Mouse (Mus musculus): ENCODE measurements around the gene Cdc34b. TPM values are rescaled to one million over a fixed set of nuclear protein-coding genes. Genes with fewer than 3 reads are reported as not detected.

Gene Cdc34b
- polyA plus RNA-seq, 1 experiment from 2014 or later: not detected

GRCm38 (mm10) chr11:94759916-94760315 is 18.3 kb downstream of the Cdc34b start:
- Histone ChIP-seq H3K27me3 (no peaks in the 10 kb centered on the region), H3K9me3 (no peaks in the 10 kb centered on the region), H3K9ac (replicated peaks) (no peak overlapping the region), H3K36me3 (no peaks in the 10 kb centered on the region), H3K27ac (replicated peaks) (no peak overlapping the region), H3K4me1 (no peaks in the 10 kb centered on the region), H3K4me2 (replicated peaks) (no peak overlapping the region), H3K4me3 (no peak overlapping the region)
- 86% methylated on average over 6 of the region's 6 CpGs for WGBS
- ATAC-seq (replicated peaks): no peak

- ATAC-seq (replicated peaks): no peak
- WGBS: 93% methylated on average over 3 of the region's 3 CpGs
- Histone ChIP-seq H3K9ac (replicated peaks) (no peak overlapping the region), H3K27ac (replicated peaks) (no peak overlapping the region), H3K9me3 (no peaks in the 10 kb centered on the region), H3K27me3 (no peaks in the 10 kb centered on the region), H3K4me2 (replicated peaks) (no peak overlapping the region), H3K36me3 (no peaks in the 10 kb centered on the region), H3K4me1 (no peaks in the 10 kb centered on the region), H3K4me3 (no peak overlapping the region)
Observed at GRCm38 (mm10) chr11:94760364-94760763, 18.8 kb downstream of the Cdc34b start.

- H3K36me3 ChIP-seq: no peaks in the 10 kb centered on the region
- no peaks in the 10 kb centered on the region for H3K4me1 ChIP-seq
- WGBS: 74% methylated on average over 7 of the region's 7 CpGs
- H3K4me3 ChIP-seq: no peak overlapping the region
- no peaks in the 10 kb centered on the region for H3K27me3 ChIP-seq
- no peaks in the 10 kb centered on the region for H3K9me3 ChIP-seq
- no peak for ATAC-seq (replicated peaks)
- H3K4me2 ChIP-seq (replicated peaks): no peak overlapping the region
- H3K9ac ChIP-seq (replicated peaks): no peak overlapping the region
- no peak overlapping the region for H3K27ac ChIP-seq (replicated peaks)
Observed at GRCm38 (mm10) chr11:94760799-94761198, 19.2 kb downstream of the Cdc34b start.

- H3K4me1 ChIP-seq: no peaks in the 10 kb centered on the region
- H3K36me3 ChIP-seq: no peaks in the 10 kb centered on the region
- H3K9ac ChIP-seq (replicated peaks): no peak overlapping the region
- ATAC-seq (replicated peaks): no peak
- no peak overlapping the region for H3K4me2 ChIP-seq (replicated peaks)
- no peak overlapping the region for H3K27ac ChIP-seq (replicated peaks)
- no peaks in the 10 kb centered on the region for H3K27me3 ChIP-seq
- H3K4me3 ChIP-seq: no peak overlapping the region
- 91% methylated on average over 1 of the region's 1 CpGs for WGBS
- no peaks in the 10 kb centered on the region for H3K9me3 ChIP-seq
Observed at GRCm38 (mm10) chr11:94762281-94762680, 20.7 kb downstream of the Cdc34b start.

- H3K27ac ChIP-seq (replicated peaks): no peak overlapping the region
- no peak overlapping the region for H3K9ac ChIP-seq (replicated peaks)
- no peak overlapping the region for H3K4me3 ChIP-seq
- 31% methylated on average over 6 of the region's 6 CpGs for WGBS
- no peaks in the 10 kb centered on the region for H3K36me3 ChIP-seq
- no peaks in the 10 kb centered on the region for H3K27me3 ChIP-seq
- no peak for ATAC-seq (replicated peaks)
- H3K4me2 ChIP-seq (replicated peaks): no peak overlapping the region
- no peaks in the 10 kb centered on the region for H3K9me3 ChIP-seq
- H3K4me1 ChIP-seq: no peaks in the 10 kb centered on the region
Observed at GRCm38 (mm10) chr11:94762775-94763174, 21.2 kb downstream of the Cdc34b start.

GRCm38 (mm10) chr11:94767241-94767640 is 25.7 kb downstream of the Cdc34b start:
- H3K27ac ChIP-seq (replicated peaks): no peak overlapping the region
- no peaks in the 10 kb centered on the region for H3K27me3 ChIP-seq
- 96% methylated on average over 2 of the region's 2 CpGs for WGBS
- H3K4me2 ChIP-seq (replicated peaks): no peak overlapping the region
- H3K9ac ChIP-seq (replicated peaks): no peak overlapping the region
- no peaks in the 10 kb centered on the region for H3K9me3 ChIP-seq
- no peak overlapping the region for H3K4me3 ChIP-seq
- no peaks in the 10 kb centered on the region for H3K4me1 ChIP-seq
- no peak for ATAC-seq (replicated peaks)
- H3K36me3 ChIP-seq: no peaks in the 10 kb centered on the region

GRCm38 (mm10) chr11:94772363-94773055 is 30.9 kb downstream of the Cdc34b start:
- Histone ChIP-seq H3K27ac (replicated peaks) (no peak overlapping the region), H3K27me3 (no peaks in the 10 kb centered on the region), H3K4me3 (no peak overlapping the region), H3K9me3 (no peaks in the 10 kb centered on the region), H3K4me1 (no peaks in the 10 kb centered on the region), H3K4me2 (replicated peaks) (no peak overlapping the region), H3K36me3 (no peaks in the 10 kb centered on the region), H3K9ac (replicated peaks) (no peak overlapping the region)
- no peak for ATAC-seq (replicated peaks)
- WGBS: 82% methylated on average over 3 of the region's 3 CpGs

GRCm38 (mm10) chr11:94773851-94774250 is 32.3 kb downstream of the Cdc34b start:
- H3K27me3 ChIP-seq: no peaks in the 10 kb centered on the region
- H3K4me1 ChIP-seq: no peaks in the 10 kb centered on the region
- WGBS: 79% methylated on average over 1 of the region's 1 CpGs
- H3K9me3 ChIP-seq: no peaks in the 10 kb centered on the region
- H3K4me2 ChIP-seq (replicated peaks): no peak overlapping the region
- no peak overlapping the region for H3K9ac ChIP-seq (replicated peaks)
- no peak overlapping the region for H3K4me3 ChIP-seq
- no peak overlapping the region for H3K27ac ChIP-seq (replicated peaks)
- ATAC-seq (replicated peaks): no peak
- H3K36me3 ChIP-seq: no peaks in the 10 kb centered on the region

- Histone ChIP-seq H3K4me2 (replicated peaks) (no peak overlapping the region), H3K27ac (replicated peaks) (no peak overlapping the region), H3K4me3 (no peak overlapping the region), H3K9me3 (no peaks in the 10 kb centered on the region), H3K27me3 (no peaks in the 10 kb centered on the region), H3K4me1 (no peaks in the 10 kb centered on the region), H3K36me3 (no peaks in the 10 kb centered on the region), H3K9ac (replicated peaks) (no peak overlapping the region)
- WGBS: 88% methylated on average over 5 of the region's 5 CpGs
- ATAC-seq (replicated peaks): no peak
Observed at GRCm38 (mm10) chr11:94774887-94775497, 33.4 kb downstream of the Cdc34b start.

GRCm38 (mm10) chr11:94782603-94783002 is 41.0 kb downstream of the Cdc34b start, which contains the start of gene Tmem92:
Gene Tmem92 (minus strand): TSS chr11:94782703.
- no peak within 1 kb of the TSS for H3K4me3 ChIP-seq
- H3K27ac ChIP-seq (replicated peaks): no peak within 1 kb of the TSS
- no peaks in the 10 kb centered on the region for H3K9me3 ChIP-seq
- no peak within 1 kb of the TSS for H3K4me2 ChIP-seq (replicated peaks)
- H3K36me3 ChIP-seq: no peaks in the 10 kb centered on the region
- no peak for ATAC-seq (replicated peaks)
- H3K4me1 ChIP-seq: no peaks in the 10 kb centered on the region
- H3K27me3 ChIP-seq: no peaks in the 10 kb centered on the region
- no peak within 1 kb of the TSS for H3K9ac ChIP-seq (replicated peaks)

GRCm38 (mm10) chr11:94785247-94785646 is 43.7 kb downstream of the Cdc34b start:
- no peaks in the 10 kb centered on the region for H3K4me1 ChIP-seq
- WGBS: 10% methylated on average over 2 of the region's 2 CpGs
- no peak for ATAC-seq (replicated peaks)
- no peak overlapping the region for H3K27ac ChIP-seq (replicated peaks)
- H3K4me2 ChIP-seq (replicated peaks): no peak overlapping the region
- H3K4me3 ChIP-seq: no peak overlapping the region
- no peaks in the 10 kb centered on the region for H3K9me3 ChIP-seq
- no peak overlapping the region for H3K9ac ChIP-seq (replicated peaks)
- no peaks in the 10 kb centered on the region for H3K27me3 ChIP-seq
- no peaks in the 10 kb centered on the region for H3K36me3 ChIP-seq

GRCm38 (mm10) chr11:94791700-94792099 is 50.1 kb downstream of the Cdc34b start:
- Histone ChIP-seq H3K27ac (replicated peaks) (no peak overlapping the region), H3K9ac (replicated peaks) (no peak overlapping the region), H3K4me2 (replicated peaks) (no peak overlapping the region), H3K4me3 (no peak overlapping the region), H3K9me3 (no peaks in the 10 kb centered on the region), H3K4me1 (no peaks in the 10 kb centered on the region), H3K36me3 (no peaks in the 10 kb centered on the region), H3K27me3 (no peaks in the 10 kb centered on the region)
- ATAC-seq (replicated peaks): no peak
